Mouse (Mus musculus): Measurements from ENCODE around the gene Ccser2. TPM values are rescaled to one million over a fixed set of nuclear protein-coding genes. Genes with fewer than 3 reads are reported as not detected.
"Not testable (repeated sequence)": the region's sequence is repeated elsewhere in the genome, so short reads cannot be mapped to it uniquely, and the experiment has no call there.

The Ccser2 gene
- 30.1 and 33.5 TPM in 2 replicates for polyA plus RNA-seq (2015; fragmentation: Nextera tagmentation; extraction: Ambion mirVana)

- WGBS, result 3% methylated on average over 31 of the region's 39 CpGs
- no peaks in the 10 kb centered on the region for H3K9me3 ChIP-seq (ENCODE audit: control insufficient read depth, low read length)
- no peaks in the 10 kb centered on the region for H3K36me3 ChIP-seq (ENCODE audit: control insufficient read depth, insufficient read depth, low read length)
- H3K4me3 ChIP-seq (ENCODE audit: low read length), result peak within 1 kb of the TSS; percentile 91
- peaks cover 6% of the 10 kb centered on the region; the same call in 1 of the 2 replicates for H3K4me1 ChIP-seq (ENCODE audit: control insufficient read depth, insufficient read depth, low read length)
- peak within 1 kb of the TSS; percentile 81 for H3K27ac ChIP-seq (ENCODE audit: low read length)
- H3K4me2 ChIP-seq (ENCODE audit: low read depth, low read length), result peak within 1 kb of the TSS; percentile 75
- ATAC-seq, result peak; percentile 99
- H3K9ac ChIP-seq (ENCODE audit: low read depth, low read length), result peak within 1 kb of the TSS; percentile 88
- H3K27me3 ChIP-seq (replicated peaks; ENCODE audit: control insufficient read depth, insufficient read depth, low read length), result no peaks in the 10 kb centered on the region
Measured at GRCm38 (mm10) chr14:36968628-36969147, at the start of gene Ccser2. Gene Ccser2 (minus strand): TSS chr14:36968777.

GRCm38 (mm10) chr14:37015894-37016293 lies 47.3 kb upstream of the Ccser2 start:
- no peaks in the 10 kb centered on the region for H3K4me1 ChIP-seq (ENCODE audit: control insufficient read depth, insufficient read depth, low read length)
- no peaks in the 10 kb centered on the region for H3K9me3 ChIP-seq (ENCODE audit: control insufficient read depth, low read length)
- no peak overlapping the region for H3K27ac ChIP-seq (ENCODE audit: low read length)
- H3K4me3 ChIP-seq (ENCODE audit: low read length), result no peak overlapping the region
- ATAC-seq, result no peak
- no peak overlapping the region for H3K4me2 ChIP-seq (ENCODE audit: low read depth, low read length)
- H3K27me3 ChIP-seq (replicated peaks; ENCODE audit: control insufficient read depth, insufficient read depth, low read length), result no peaks in the 10 kb centered on the region
- H3K9ac ChIP-seq (ENCODE audit: low read depth, low read length), result no peak overlapping the region
- 27% methylated on average over 5 of the region's 5 CpGs for WGBS
- no peaks in the 10 kb centered on the region for H3K36me3 ChIP-seq (ENCODE audit: control insufficient read depth, insufficient read depth, low read length)

- Histone ChIP-seq H3K27me3 (replicated peaks; ENCODE audit: control insufficient read depth, insufficient read depth, low read length) (no peaks in the 10 kb centered on the region), H3K27ac (ENCODE audit: low read length) (no peak overlapping the region), H3K4me1 (ENCODE audit: control insufficient read depth, insufficient read depth, low read length) (no peaks in the 10 kb centered on the region), H3K36me3 (ENCODE audit: control insufficient read depth, insufficient read depth, low read length) (no peaks in the 10 kb centered on the region), H3K4me3 (ENCODE audit: low read length) (no peak overlapping the region), H3K9me3 (ENCODE audit: control insufficient read depth, low read length) (no peaks in the 10 kb centered on the region), H3K9ac (ENCODE audit: low read depth, low read length) (no peak overlapping the region), H3K4me2 (ENCODE audit: low read depth, low read length) (no peak overlapping the region)
- 55% methylated on average over 3 of the region's 3 CpGs for WGBS
- ATAC-seq, result no peak
Measured at GRCm38 (mm10) chr14:37013644-37014043, 45.1 kb upstream of the Ccser2 start.

DNA sequence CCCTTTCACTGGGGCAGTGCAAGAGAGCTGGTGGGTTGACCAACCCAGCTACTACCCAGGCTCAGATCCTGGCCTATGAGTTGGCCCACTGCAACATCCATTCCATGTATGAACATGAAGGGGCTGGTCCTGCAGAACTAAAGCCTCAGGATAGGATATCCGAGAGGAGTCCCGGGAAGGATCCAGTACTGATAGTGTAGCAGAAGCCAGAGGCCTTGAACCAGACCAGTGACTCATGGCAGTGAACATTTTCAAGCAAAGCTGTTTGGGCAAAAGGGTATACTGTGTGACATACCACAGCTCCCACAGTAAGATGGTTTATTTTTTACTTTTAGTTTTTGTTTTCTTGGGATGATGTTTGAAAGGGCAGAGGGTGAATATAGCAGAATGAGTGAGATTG lies 41.1 kb upstream of the Ccser2 start:
- H3K9me3 ChIP-seq (ENCODE audit: control insufficient read depth, low read length), result no peaks in the 10 kb centered on the region
- no peak overlapping the region for H3K4me3 ChIP-seq (ENCODE audit: low read length)
- no peak for ATAC-seq
- no peaks in the 10 kb centered on the region for H3K27me3 ChIP-seq (replicated peaks; ENCODE audit: control insufficient read depth, insufficient read depth, low read length)
- no peaks in the 10 kb centered on the region for H3K36me3 ChIP-seq (ENCODE audit: control insufficient read depth, insufficient read depth, low read length)
- no peak overlapping the region for H3K9ac ChIP-seq (ENCODE audit: low read depth, low read length)
- H3K27ac ChIP-seq (ENCODE audit: low read length), result no peak overlapping the region
- no peaks in the 10 kb centered on the region for H3K4me1 ChIP-seq (ENCODE audit: control insufficient read depth, insufficient read depth, low read length)
- H3K4me2 ChIP-seq (ENCODE audit: low read depth, low read length), result no peak overlapping the region
- WGBS, result 84% methylated on average over 2 of the region's 2 CpGs

GRCm38 (mm10) chr14:37006489-37006888 lies 37.9 kb upstream of the Ccser2 start:
- no peak for ATAC-seq
- 77% methylated on average over 8 of the region's 8 CpGs for WGBS
- H3K4me3 ChIP-seq (ENCODE audit: low read length), result no peak overlapping the region

GRCm38 (mm10) chr14:37005865-37006264 lies 37.3 kb upstream of the Ccser2 start:
- no peaks in the 10 kb centered on the region for H3K27me3 ChIP-seq (replicated peaks; ENCODE audit: control insufficient read depth, insufficient read depth, low read length)
- WGBS, result 35% methylated on average over 3 of the region's 3 CpGs
- no peak overlapping the region for H3K4me2 ChIP-seq (ENCODE audit: low read depth, low read length)
- no peak overlapping the region for H3K4me3 ChIP-seq (ENCODE audit: low read length)
- H3K9me3 ChIP-seq (ENCODE audit: control insufficient read depth, low read length), result no peaks in the 10 kb centered on the region
- no peaks in the 10 kb centered on the region for H3K4me1 ChIP-seq (ENCODE audit: control insufficient read depth, insufficient read depth, low read length)
- ATAC-seq, result no peak
- no peak overlapping the region for H3K9ac ChIP-seq (ENCODE audit: low read depth, low read length)
- no peak overlapping the region for H3K27ac ChIP-seq (ENCODE audit: low read length)
- no peaks in the 10 kb centered on the region for H3K36me3 ChIP-seq (ENCODE audit: control insufficient read depth, insufficient read depth, low read length)

More at GRCm38 (mm10) chr14:37006489-37006888, 37.9 kb upstream of the Ccser2 start:
- no peaks in the 10 kb centered on the region for H3K9me3 ChIP-seq (ENCODE audit: control insufficient read depth, low read length)
- H3K4me1 ChIP-seq (ENCODE audit: control insufficient read depth, insufficient read depth, low read length), result no peaks in the 10 kb centered on the region
- H3K27me3 ChIP-seq (replicated peaks; ENCODE audit: control insufficient read depth, insufficient read depth, low read length), result no peaks in the 10 kb centered on the region
- no peaks in the 10 kb centered on the region for H3K36me3 ChIP-seq (ENCODE audit: control insufficient read depth, insufficient read depth, low read length)
- H3K4me2 ChIP-seq (ENCODE audit: low read depth, low read length), result no peak overlapping the region
- H3K27ac ChIP-seq (ENCODE audit: low read length), result no peak overlapping the region
- H3K9ac ChIP-seq (ENCODE audit: low read depth, low read length), result no peak overlapping the region

DNA sequence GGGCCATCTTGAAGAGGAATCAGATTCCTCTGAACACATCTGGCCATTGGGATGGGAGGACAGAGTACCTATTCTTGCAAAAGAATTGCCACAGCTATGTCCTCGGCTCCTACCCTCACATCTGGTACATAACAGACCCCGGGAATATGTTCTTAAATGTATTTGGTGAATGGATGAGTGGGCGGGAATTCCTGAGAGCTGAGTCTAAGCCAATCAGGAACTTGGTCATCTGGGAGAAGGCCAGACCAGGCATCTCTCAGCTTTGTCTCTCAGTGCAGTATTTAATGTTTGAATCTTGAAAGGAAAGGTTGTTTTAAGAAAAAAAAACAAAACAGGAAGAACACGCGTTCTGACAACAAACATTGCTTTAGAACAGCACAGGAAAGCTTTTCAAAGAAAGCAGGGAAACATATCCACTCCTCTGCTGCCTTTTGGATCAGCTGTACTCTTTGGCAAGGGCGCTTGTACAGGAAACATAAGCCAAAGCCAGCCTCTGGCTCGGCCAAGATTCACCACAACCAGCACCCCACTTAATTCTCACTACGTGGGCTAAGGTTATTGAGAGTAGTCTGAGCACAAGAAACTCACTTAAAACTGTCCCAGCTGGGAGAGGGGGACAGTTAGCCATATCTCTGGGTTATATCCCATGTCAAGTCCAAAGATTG lies 35.0 kb upstream of the Ccser2 start:
- 76% methylated on average over 8 of the region's 8 CpGs for WGBS

GRCm38 (mm10) chr14:37002852-37003251 lies 34.3 kb upstream of the Ccser2 start:
- WGBS, result 73% methylated on average over 2 of the region's 2 CpGs
- no peaks in the 10 kb centered on the region for H3K27me3 ChIP-seq (replicated peaks; ENCODE audit: control insufficient read depth, insufficient read depth, low read length)

More for the DNA sequence above, 35.0 kb upstream of the Ccser2 start:
- ATAC-seq, result no peak
- no peak overlapping the region for H3K4me3 ChIP-seq (ENCODE audit: low read length)
- no peak overlapping the region for H3K27ac ChIP-seq (ENCODE audit: low read length)
- H3K9ac ChIP-seq (ENCODE audit: low read depth, low read length), result no peak overlapping the region
- no peaks in the 10 kb centered on the region for H3K4me1 ChIP-seq (ENCODE audit: control insufficient read depth, insufficient read depth, low read length)
- no peak overlapping the region for H3K4me2 ChIP-seq (ENCODE audit: low read depth, low read length)
- no peaks in the 10 kb centered on the region for H3K9me3 ChIP-seq (ENCODE audit: control insufficient read depth, low read length)
- no peaks in the 10 kb centered on the region for H3K36me3 ChIP-seq (ENCODE audit: control insufficient read depth, insufficient read depth, low read length)
- no peaks in the 10 kb centered on the region for H3K27me3 ChIP-seq (replicated peaks; ENCODE audit: control insufficient read depth, insufficient read depth, low read length)

GRCm38 (mm10) chr14:37000780-37001179 lies 32.2 kb upstream of the Ccser2 start:
- H3K27me3 ChIP-seq (replicated peaks; ENCODE audit: control insufficient read depth, insufficient read depth, low read length); H3K4me2 ChIP-seq (ENCODE audit: low read depth, low read length); H3K36me3 ChIP-seq (ENCODE audit: control insufficient read depth, insufficient read depth, low read length); H3K27ac ChIP-seq (ENCODE audit: low read length); H3K9ac ChIP-seq (ENCODE audit: low read depth, low read length); H3K4me1 ChIP-seq (ENCODE audit: control insufficient read depth, insufficient read depth, low read length); H3K4me3 ChIP-seq (ENCODE audit: low read length); H3K9me3 ChIP-seq (ENCODE audit: control insufficient read depth, low read length): not testable (repeated sequence)
- WGBS, result 59% methylated on average over 6 of the region's 6 CpGs
- ATAC-seq, result peak; percentile 67

More at GRCm38 (mm10) chr14:37002852-37003251, 34.3 kb upstream of the Ccser2 start:
- ATAC-seq, result no peak
- no peaks in the 10 kb centered on the region for H3K4me1 ChIP-seq (ENCODE audit: control insufficient read depth, insufficient read depth, low read length)
- no peak overlapping the region for H3K27ac ChIP-seq (ENCODE audit: low read length)
- no peak overlapping the region for H3K4me2 ChIP-seq (ENCODE audit: low read depth, low read length)
- H3K4me3 ChIP-seq (ENCODE audit: low read length), result no peak overlapping the region
- no peaks in the 10 kb centered on the region for H3K9me3 ChIP-seq (ENCODE audit: control insufficient read depth, low read length)
- no peaks in the 10 kb centered on the region for H3K36me3 ChIP-seq (ENCODE audit: control insufficient read depth, insufficient read depth, low read length)
- no peak overlapping the region for H3K9ac ChIP-seq (ENCODE audit: low read depth, low read length)

Measured in intestine, embryonic 16.5 days (tissue).